Mouse (Mus musculus): ENCODE measurements around the gene Six5. TPM values are rescaled to one million over a fixed set of nuclear protein-coding genes. Genes with fewer than 3 reads are reported as not detected.
"Not testable (repeated sequence)": the region's sequence is repeated elsewhere in the genome, so short reads cannot be mapped to it uniquely, and the experiment has no call there.

The Six5 gene
- polyA plus RNA-seq, 1 experiment from 2014 or later: 14.7 TPM

- no peaks in the 10 kb centered on the region for H3K27me3 ChIP-seq
- H3K4me2 ChIP-seq (replicated peaks): no peak overlapping the region
- H3K9me3 ChIP-seq (replicated peaks): no peaks in the 10 kb centered on the region
- no peak overlapping the region for H3K27ac ChIP-seq (replicated peaks)
- whole genome bisulfite sequencing: 93% methylated on average over 8 of the region's 8 CpGs
- peaks cover 32% of the 10 kb centered on the region for H3K36me3 ChIP-seq
- H3K4me1 ChIP-seq: peaks cover 12% of the 10 kb centered on the region
- H3K9ac ChIP-seq: no peak overlapping the region
- no peak overlapping the region for H3K4me3 ChIP-seq (replicated peaks)
- no peak for ATAC-seq (ENCODE audit: insufficient number of reproducible peaks, low FRiP score, low TSS enrichment, low read depth)
Measured at GRCm38 (mm10) chr7:19055108-19055507, 39.3 kb upstream of the Six5 start.

GRCm38 (mm10) chr7:19057405-19057804, 37.0 kb upstream of the Six5 start:
- H3K4me2 ChIP-seq (replicated peaks): no peak overlapping the region
- H3K36me3 ChIP-seq: 0 out of 2 replicates have a peak, but pooled peaks cover 9% of the 10 kb centered on the region
- H3K4me3 ChIP-seq (replicated peaks): no peak overlapping the region
- no peak overlapping the region for H3K9ac ChIP-seq
- no peaks in the 10 kb centered on the region for H3K27me3 ChIP-seq
- H3K27ac ChIP-seq (replicated peaks): no peak overlapping the region
- H3K4me1 ChIP-seq: peaks cover 12% of the 10 kb centered on the region
- no peaks in the 10 kb centered on the region for H3K9me3 ChIP-seq (replicated peaks)
- ATAC-seq (ENCODE audit: insufficient number of reproducible peaks, low FRiP score, low TSS enrichment, low read depth): no peak
- WGBS: 91% methylated on average over 10 of the region's 10 CpGs

GRCm38 (mm10) chr7:19065896-19066295, 28.5 kb upstream of the Six5 start:
- no peaks in the 10 kb centered on the region for H3K4me1 ChIP-seq
- H3K4me3 ChIP-seq (replicated peaks): no peak overlapping the region
- H3K27me3 ChIP-seq: peaks cover 30% of the 10 kb centered on the region
- no peak for ATAC-seq (ENCODE audit: insufficient number of reproducible peaks, low FRiP score, low TSS enrichment, low read depth)
- no peak overlapping the region for H3K4me2 ChIP-seq (replicated peaks)
- H3K9me3 ChIP-seq (replicated peaks): no peaks in the 10 kb centered on the region
- H3K36me3 ChIP-seq: no peaks in the 10 kb centered on the region
- WGBS: 52% methylated on average over 13 of the region's 13 CpGs
- H3K27ac ChIP-seq (replicated peaks): no peak overlapping the region
- no peak overlapping the region for H3K9ac ChIP-seq

- Histone ChIP-seq H3K4me1 (no peaks in the 10 kb centered on the region), H3K9ac (no peak overlapping the region), H3K36me3 (no peaks in the 10 kb centered on the region), H3K9me3 (replicated peaks) (no peaks in the 10 kb centered on the region), H3K4me2 (replicated peaks) (no peak overlapping the region), H3K4me3 (replicated peaks) (no peak overlapping the region), H3K27me3 (peaks cover 30% of the 10 kb centered on the region), H3K27ac (replicated peaks) (no peak overlapping the region)
- no peak for ATAC-seq (ENCODE audit: insufficient number of reproducible peaks, low FRiP score, low TSS enrichment, low read depth)
- 51% methylated on average over 14 of the region's 14 CpGs for WGBS
Measured at GRCm38 (mm10) chr7:19067063-19067462, 27.3 kb upstream of the Six5 start.

- Histone ChIP-seq H3K4me3 (replicated peaks) (no peak overlapping the region), H3K36me3 (no peaks in the 10 kb centered on the region), H3K9ac (no peak overlapping the region), H3K27me3 (peaks cover 30% of the 10 kb centered on the region), H3K27ac (replicated peaks) (no peak overlapping the region), H3K4me1 (no peaks in the 10 kb centered on the region), H3K9me3 (replicated peaks) (no peaks in the 10 kb centered on the region), H3K4me2 (replicated peaks) (no peak overlapping the region)
- no peak for ATAC-seq (ENCODE audit: insufficient number of reproducible peaks, low FRiP score, low TSS enrichment, low read depth)
- 69% methylated on average over 14 of the region's 14 CpGs for WGBS
Measured at GRCm38 (mm10) chr7:19067935-19068334, 26.5 kb upstream of the Six5 start.

GRCm38 (mm10) chr7:19068707-19069106, 25.7 kb upstream of the Six5 start:
- no peak overlapping the region for H3K4me3 ChIP-seq (replicated peaks)
- WGBS: 3% methylated on average over 2 of the region's 2 CpGs
- no peak overlapping the region for H3K9ac ChIP-seq
- no peak overlapping the region for H3K4me2 ChIP-seq (replicated peaks)
- H3K27me3 ChIP-seq: peaks cover 30% of the 10 kb centered on the region
- H3K36me3 ChIP-seq: no peaks in the 10 kb centered on the region
- no peak overlapping the region for H3K27ac ChIP-seq (replicated peaks)
- ATAC-seq (ENCODE audit: insufficient number of reproducible peaks, low FRiP score, low TSS enrichment, low read depth): no peak
- H3K4me1 ChIP-seq: no peaks in the 10 kb centered on the region
- no peaks in the 10 kb centered on the region for H3K9me3 ChIP-seq (replicated peaks)

GRCm38 (mm10) chr7:19069500-19069899, 24.9 kb upstream of the Six5 start:
- no peaks in the 10 kb centered on the region for H3K9me3 ChIP-seq (replicated peaks)
- H3K27ac ChIP-seq (replicated peaks): no peak overlapping the region
- H3K27me3 ChIP-seq: peaks cover 28% of the 10 kb centered on the region
- no peak for ATAC-seq (ENCODE audit: insufficient number of reproducible peaks, low FRiP score, low TSS enrichment, low read depth)
- no peaks in the 10 kb centered on the region for H3K4me1 ChIP-seq
- H3K4me2 ChIP-seq (replicated peaks): no peak overlapping the region
- 50% methylated on average over 3 of the region's 3 CpGs for WGBS
- H3K36me3 ChIP-seq: no peaks in the 10 kb centered on the region
- H3K4me3 ChIP-seq (replicated peaks): no peak overlapping the region
- H3K9ac ChIP-seq: no peak overlapping the region

- H3K27ac ChIP-seq (replicated peaks); H3K9me3 ChIP-seq (replicated peaks); H3K4me3 ChIP-seq (replicated peaks); H3K4me1 ChIP-seq; H3K9ac ChIP-seq; ATAC-seq (ENCODE audit: insufficient number of reproducible peaks, low FRiP score, low TSS enrichment, low read depth); H3K36me3 ChIP-seq; H3K4me2 ChIP-seq (replicated peaks): not testable (repeated sequence)
- H3K27me3 ChIP-seq: peaks cover 13% of the 10 kb centered on the region
- WGBS: 57% methylated on average over 3 of the region's 3 CpGs
Measured at GRCm38 (mm10) chr7:19071024-19071423, 23.4 kb upstream of the Six5 start.

GRCm38 (mm10) chr7:19073504-19073903, 20.9 kb upstream of the Six5 start:
- Histone ChIP-seq H3K9me3 (replicated peaks) (no peaks in the 10 kb centered on the region), H3K9ac (no peak overlapping the region), H3K27ac (replicated peaks) (no peak overlapping the region), H3K36me3 (peaks cover 8% of the 10 kb centered on the region), H3K4me3 (replicated peaks) (no peak overlapping the region), H3K4me1 (peaks cover 23% of the 10 kb centered on the region), H3K4me2 (replicated peaks) (no peak overlapping the region), H3K27me3 (no peaks in the 10 kb centered on the region)
- WGBS: 81% methylated on average over 9 of the region's 9 CpGs
- no peak for ATAC-seq (ENCODE audit: insufficient number of reproducible peaks, low FRiP score, low TSS enrichment, low read depth)

GRCm38 (mm10) chr7:19074494-19074893, 19.9 kb upstream of the Six5 start:
- peaks cover 23% of the 10 kb centered on the region for H3K4me1 ChIP-seq
- no peak overlapping the region for H3K4me2 ChIP-seq (replicated peaks)
- no peaks in the 10 kb centered on the region for H3K9me3 ChIP-seq (replicated peaks)
- no peak overlapping the region for H3K27ac ChIP-seq (replicated peaks)
- WGBS: 90% methylated on average over 6 of the region's 6 CpGs
- no peak for ATAC-seq (ENCODE audit: insufficient number of reproducible peaks, low FRiP score, low TSS enrichment, low read depth)
- H3K36me3 ChIP-seq: peaks cover 17% of the 10 kb centered on the region
- no peak overlapping the region for H3K4me3 ChIP-seq (replicated peaks)
- no peak overlapping the region for H3K9ac ChIP-seq
- no peaks in the 10 kb centered on the region for H3K27me3 ChIP-seq

GRCm38 (mm10) chr7:19075231-19075630, 19.2 kb upstream of the Six5 start:
- H3K4me3 ChIP-seq (replicated peaks): peak overlapping the region; percentile 96
- ATAC-seq (ENCODE audit: insufficient number of reproducible peaks, low FRiP score, low TSS enrichment, low read depth): no peak
- peak overlapping the region; percentile 80 for H3K4me2 ChIP-seq (replicated peaks)
- peaks cover 24% of the 10 kb centered on the region for H3K36me3 ChIP-seq
- 62% methylated on average over 5 of the region's 5 CpGs for WGBS
- no peaks in the 10 kb centered on the region for H3K9me3 ChIP-seq (replicated peaks)
- H3K27me3 ChIP-seq: no peaks in the 10 kb centered on the region
- H3K9ac ChIP-seq: no peak overlapping the region
- peaks cover 23% of the 10 kb centered on the region for H3K4me1 ChIP-seq
- no peak overlapping the region; the same call in 1 of the 2 replicates for H3K27ac ChIP-seq (replicated peaks)

- WGBS: under 1% methylated on average over 91 of the region's 91 CpGs
- peaks cover 31% of the 10 kb centered on the region for H3K36me3 ChIP-seq
Measured at GRCm38 (mm10) chr7:19075723-19076585, 18.4 kb upstream of the Six5 start, which contains the start of gene Dmwd. Dmwd (plus strand) TSS chr7:19076227.

More at GRCm38 (mm10) chr7:19075723-19076585, 18.4 kb upstream of the Six5 start, which contains the start of gene Dmwd:
- peak; percentile 99 for ATAC-seq (ENCODE audit: insufficient number of reproducible peaks, low FRiP score, low TSS enrichment, low read depth)
- H3K27ac ChIP-seq (replicated peaks): peak within 1 kb of the TSS; percentile 83
- H3K4me1 ChIP-seq: peaks cover 28% of the 10 kb centered on the region
- no peaks in the 10 kb centered on the region for H3K27me3 ChIP-seq
- peak within 1 kb of the TSS; percentile 80 for H3K4me2 ChIP-seq (replicated peaks)
- H3K4me3 ChIP-seq (replicated peaks): peak within 1 kb of the TSS; percentile 96
- H3K9ac ChIP-seq: peak within 1 kb of the TSS; percentile 100
- no peaks in the 10 kb centered on the region for H3K9me3 ChIP-seq (replicated peaks)

Data from embryonic facial prominence, embryonic 15.5 days (tissue).